Mouse (Mus musculus): Measurements from ENCODE around the gene 1500011B03Rik. TPM values are rescaled to one million over a fixed set of nuclear protein-coding genes. Genes with fewer than 3 reads are reported as not detected.

Gene 1500011B03Rik
- polyA plus RNA-seq, 1 experiment: 24.1 TPM

DNA sequence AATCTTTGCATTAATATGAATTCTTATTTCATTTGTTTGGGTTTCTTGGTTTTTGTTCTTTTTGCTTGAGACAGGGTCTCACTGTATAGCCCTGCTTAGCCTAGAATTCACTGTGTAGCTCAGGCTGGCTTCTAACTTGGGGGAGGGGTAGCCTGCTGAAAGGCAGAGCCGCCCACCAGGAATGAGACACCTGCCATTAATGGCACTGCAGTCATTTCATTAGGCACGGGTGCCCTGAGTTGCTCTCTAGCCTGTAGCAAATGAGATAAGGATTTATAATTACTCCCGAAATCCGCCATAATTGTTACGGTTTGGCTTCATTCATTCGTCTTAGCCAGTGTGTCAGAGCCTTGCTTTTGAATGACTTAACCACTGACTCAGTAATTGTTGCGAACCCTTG is 47.1 kb downstream of the 1500011B03Rik start:
- TF ChIP-seq CTCF (IDR thresholded peaks at IDR 0.05; ENCODE audit: extremely low read depth, insufficient read depth, insufficient read length, insufficient replicate concordance) (no peak), POLR2A (IDR thresholded peaks at IDR 0.05; ENCODE audit: low read depth, low read length) (no peak)
- no peaks in the 10 kb centered on the region for H3K36me3 ChIP-seq (ENCODE audit: control insufficient read depth, insufficient read depth, low read length)
- peaks cover 32% of the 10 kb centered on the region; the same call in 1 of the 2 replicates for H3K4me1 ChIP-seq (ENCODE audit: control insufficient read depth, insufficient read depth, insufficient read length)
- H3K27me3 ChIP-seq (ENCODE audit: control insufficient read depth, insufficient read depth, low read length): no peaks in the 10 kb centered on the region
- DNase-seq (ENCODE audit: low read depth in 1 of 2, low spot score in 2 of 2): no peak
- WGBS: 39% methylated on average over 7 of the region's 7 CpGs
- H3K27ac ChIP-seq (ENCODE audit: insufficient read depth, low read length): no peak overlapping the region
- H3K4me3 ChIP-seq (ENCODE audit: extremely low read depth, insufficient read depth, insufficient read length): peak overlapping the region; percentile 33; the same call in 1 of the 2 replicates

DNA sequence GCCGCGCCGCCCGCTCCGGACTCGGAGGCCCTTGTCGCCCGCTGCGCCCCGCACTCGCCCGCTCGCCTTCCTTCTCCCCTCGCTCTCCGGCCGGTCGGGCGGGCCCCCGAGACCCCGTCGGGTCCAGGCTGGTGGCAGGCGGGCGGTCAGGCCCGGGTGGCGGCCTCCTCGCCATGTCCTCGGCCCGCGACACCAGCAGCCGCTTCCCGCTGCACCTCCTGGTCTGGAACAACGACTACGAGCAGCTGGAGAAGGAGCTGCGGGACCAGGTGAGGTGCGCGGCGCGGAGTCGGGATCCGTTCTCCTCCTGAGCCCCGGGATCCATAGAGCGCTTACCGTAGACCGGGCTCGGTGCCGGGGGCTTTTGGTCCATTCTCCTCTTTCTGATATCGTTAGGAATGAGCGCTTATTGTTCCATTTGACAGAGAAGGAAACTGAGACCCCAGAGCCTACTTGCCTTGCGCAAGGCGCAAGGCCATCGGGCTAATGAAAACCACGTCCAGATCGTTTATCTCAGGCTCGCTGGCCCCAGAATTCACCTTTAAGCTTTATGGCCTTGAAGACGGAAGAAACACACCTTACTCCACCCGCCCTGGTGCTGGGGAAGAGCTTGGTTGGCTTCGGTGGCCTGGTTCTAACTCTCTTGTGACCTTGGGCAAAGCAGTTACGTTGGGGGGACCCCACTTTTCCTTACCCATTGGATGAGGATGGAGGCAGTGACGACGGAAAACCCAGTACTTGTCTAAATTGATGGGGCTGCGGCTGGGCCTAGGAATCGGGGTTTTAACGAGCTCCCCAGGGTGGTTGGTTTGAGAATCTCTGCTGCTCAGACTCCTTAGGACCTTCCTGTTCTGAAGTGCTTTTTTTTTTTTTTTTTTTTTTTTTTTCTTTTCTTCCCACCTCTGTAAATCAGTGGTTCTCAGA is 48.0 kb downstream of the 1500011B03Rik start, which contains the start of gene Git2:
Gene Git2 (minus strand): TSS at position 462 of the 924 bp plus-strand sequence.
- DNase-seq (ENCODE audit: low read depth in 1 of 2, low spot score in 2 of 2): no peak
- under 1% methylated on average over 52 of the region's 63 CpGs for WGBS
- no peaks in the 10 kb centered on the region for H3K27me3 ChIP-seq (ENCODE audit: control insufficient read depth, insufficient read depth, low read length)
- TF ChIP-seq POLR2A (IDR thresholded peaks at IDR 0.05; ENCODE audit: low read depth, low read length) (no peak), CTCF (IDR thresholded peaks at IDR 0.05; ENCODE audit: extremely low read depth, insufficient read depth, insufficient read length, insufficient replicate concordance) (no peak)
- H3K27ac ChIP-seq (ENCODE audit: insufficient read depth, low read length): peak within 1 kb of the TSS; percentile 98
- H3K4me3 ChIP-seq (ENCODE audit: extremely low read depth, insufficient read depth, insufficient read length): peak within 1 kb of the TSS; percentile 91
- no peaks in the 10 kb centered on the region for H3K36me3 ChIP-seq (ENCODE audit: control insufficient read depth, insufficient read depth, low read length)
- H3K4me1 ChIP-seq (ENCODE audit: control insufficient read depth, insufficient read depth, insufficient read length): peaks cover 27% of the 10 kb centered on the region; the same call in 1 of the 2 replicates

DNA sequence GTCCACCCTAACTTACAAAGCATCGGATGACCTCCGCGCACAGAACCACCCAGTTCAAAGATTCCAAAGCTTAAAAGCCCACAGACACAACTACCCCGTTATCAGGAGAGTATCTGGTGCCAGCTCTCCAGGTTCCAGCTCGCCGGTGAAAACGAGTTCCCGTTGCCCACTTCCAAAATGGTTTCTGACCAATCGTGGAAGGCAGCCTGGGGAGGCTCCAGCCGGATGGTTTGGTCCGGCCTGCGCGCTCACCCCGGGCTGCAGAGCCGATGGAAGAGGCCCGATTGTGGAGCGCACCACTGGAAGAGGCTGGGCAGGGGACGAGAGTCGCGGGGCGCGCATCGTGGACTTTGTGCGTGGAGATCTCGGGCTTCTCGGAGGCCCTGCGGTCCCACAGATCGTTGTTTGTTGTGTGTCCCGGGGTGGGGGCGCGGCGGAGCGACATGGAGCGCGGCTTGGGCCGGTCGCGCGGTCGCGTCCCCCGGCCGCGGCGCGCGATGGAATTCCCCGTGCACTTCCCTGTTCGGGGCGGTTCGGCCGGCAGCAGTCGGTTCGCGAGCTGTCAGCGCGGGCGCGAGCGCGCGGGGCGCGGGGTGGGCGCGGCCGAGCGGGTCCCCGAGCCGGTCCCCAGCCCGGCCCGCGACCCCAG is 48.7 kb downstream of the 1500011B03Rik start, which contains the start of gene Ankrd13a:
Gene Ankrd13a (plus strand): TSS at position 275 of the 649 bp plus-strand sequence.
- no peak for TF ChIP-seq CTCF (IDR thresholded peaks at IDR 0.05; ENCODE audit: extremely low read depth, insufficient read depth, insufficient read length, insufficient replicate concordance)
- peak; percentile 76 for TF ChIP-seq POLR2A (IDR thresholded peaks at IDR 0.05; ENCODE audit: low read depth, low read length)
- Histone ChIP-seq H3K4me1 (ENCODE audit: control insufficient read depth, insufficient read depth, insufficient read length) (peaks cover 30% of the 10 kb centered on the region; the same call in 1 of the 2 replicates), H3K4me3 (ENCODE audit: extremely low read depth, insufficient read depth, insufficient read length) (peak within 1 kb of the TSS; percentile 91), H3K27ac (ENCODE audit: insufficient read depth, low read length) (peak within 1 kb of the TSS; percentile 98), H3K27me3 (ENCODE audit: control insufficient read depth, insufficient read depth, low read length) (no peaks in the 10 kb centered on the region), H3K36me3 (ENCODE audit: control insufficient read depth, insufficient read depth, low read length) (no peaks in the 10 kb centered on the region)
- DNase-seq (ENCODE audit: low read depth in 1 of 2, low spot score in 2 of 2): peak; percentile 83 to 87
- under 1% methylated on average over 61 of the region's 73 CpGs for WGBS

DNA sequence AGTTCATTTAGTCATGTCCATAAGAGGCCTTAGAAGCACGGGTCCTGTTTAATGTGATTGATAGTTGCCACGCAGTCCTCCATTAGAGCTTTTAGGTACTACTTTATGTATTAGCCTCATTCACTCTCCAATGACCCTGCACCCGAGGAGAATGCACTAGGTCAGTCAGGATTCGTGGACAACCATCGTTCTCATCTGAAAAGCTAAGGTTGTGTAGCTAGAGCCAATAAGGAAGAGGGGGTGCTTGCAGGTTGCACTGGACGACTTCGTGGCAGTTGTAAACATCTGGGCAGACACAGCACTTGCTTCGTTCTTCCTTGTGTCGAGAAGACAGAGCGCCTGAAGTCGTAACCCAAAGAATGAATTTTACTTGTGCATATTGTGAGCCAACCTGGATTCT is 49.5 kb downstream of the 1500011B03Rik start:
- Histone ChIP-seq H3K36me3 (ENCODE audit: control insufficient read depth, insufficient read depth, low read length) (no peaks in the 10 kb centered on the region), H3K4me1 (ENCODE audit: control insufficient read depth, insufficient read depth, insufficient read length) (peaks cover 25% of the 10 kb centered on the region; the same call in 1 of the 2 replicates), H3K27me3 (ENCODE audit: control insufficient read depth, insufficient read depth, low read length) (no peaks in the 10 kb centered on the region), H3K4me3 (ENCODE audit: extremely low read depth, insufficient read depth, insufficient read length) (peak overlapping the region; percentile 91), H3K27ac (ENCODE audit: insufficient read depth, low read length) (peak overlapping the region; percentile 98)
- TF ChIP-seq POLR2A (IDR thresholded peaks at IDR 0.05; ENCODE audit: low read depth, low read length): no peak
- no peak for TF ChIP-seq CTCF (IDR thresholded peaks at IDR 0.05; ENCODE audit: extremely low read depth, insufficient read depth, insufficient read length, insufficient replicate concordance)
- DNase-seq (ENCODE audit: low read depth in 1 of 2, low spot score in 2 of 2): no peak
- WGBS: under 1% methylated on average over 11 of the region's 11 CpGs

DNA sequence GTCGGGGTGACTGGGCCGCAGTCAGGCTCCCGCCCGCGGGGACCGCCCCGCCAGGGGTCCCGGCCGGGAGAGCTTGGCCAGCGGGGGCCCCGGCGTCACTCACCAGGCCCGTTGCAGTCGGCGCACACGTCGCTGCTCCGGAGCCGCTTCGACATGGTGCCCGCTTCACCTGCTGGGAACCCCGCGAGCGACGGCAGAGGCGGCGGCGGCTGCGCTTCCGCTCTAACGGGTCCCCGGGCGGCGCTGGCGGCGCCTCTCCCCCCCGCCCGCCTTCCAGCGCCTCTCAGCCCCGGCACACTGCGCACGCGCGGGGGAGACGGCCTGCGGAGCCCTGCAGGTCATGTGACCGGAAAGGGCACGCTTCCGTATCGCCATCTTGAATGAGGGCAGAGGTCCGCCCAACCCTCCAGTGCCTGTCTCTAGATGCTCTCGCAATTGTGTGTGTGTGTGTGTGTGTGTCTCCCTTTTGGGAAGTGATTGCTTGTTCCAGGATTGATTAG is 50.0 kb downstream of the 1500011B03Rik start:
- WGBS: under 1% methylated on average over 50 of the region's 52 CpGs
- H3K27ac ChIP-seq (ENCODE audit: insufficient read depth, low read length): peak overlapping the region; percentile 98
- H3K4me3 ChIP-seq (ENCODE audit: extremely low read depth, insufficient read depth, insufficient read length): peak overlapping the region; percentile 93
- DNase-seq (ENCODE audit: low read depth in 1 of 2, low spot score in 2 of 2): peak; percentile 96 to 98
- H3K4me1 ChIP-seq (ENCODE audit: control insufficient read depth, insufficient read depth, insufficient read length): peaks cover 24% of the 10 kb centered on the region; the same call in 1 of the 2 replicates
- H3K36me3 ChIP-seq (ENCODE audit: control insufficient read depth, insufficient read depth, low read length): no peaks in the 10 kb centered on the region
- no peaks in the 10 kb centered on the region for H3K27me3 ChIP-seq (ENCODE audit: control insufficient read depth, insufficient read depth, low read length)
- TF ChIP-seq POLR2A (IDR thresholded peaks at IDR 0.05; ENCODE audit: low read depth, low read length): peak; percentile 48
- no peak for TF ChIP-seq CTCF (IDR thresholded peaks at IDR 0.05; ENCODE audit: extremely low read depth, insufficient read depth, insufficient read length, insufficient replicate concordance)

DNA sequence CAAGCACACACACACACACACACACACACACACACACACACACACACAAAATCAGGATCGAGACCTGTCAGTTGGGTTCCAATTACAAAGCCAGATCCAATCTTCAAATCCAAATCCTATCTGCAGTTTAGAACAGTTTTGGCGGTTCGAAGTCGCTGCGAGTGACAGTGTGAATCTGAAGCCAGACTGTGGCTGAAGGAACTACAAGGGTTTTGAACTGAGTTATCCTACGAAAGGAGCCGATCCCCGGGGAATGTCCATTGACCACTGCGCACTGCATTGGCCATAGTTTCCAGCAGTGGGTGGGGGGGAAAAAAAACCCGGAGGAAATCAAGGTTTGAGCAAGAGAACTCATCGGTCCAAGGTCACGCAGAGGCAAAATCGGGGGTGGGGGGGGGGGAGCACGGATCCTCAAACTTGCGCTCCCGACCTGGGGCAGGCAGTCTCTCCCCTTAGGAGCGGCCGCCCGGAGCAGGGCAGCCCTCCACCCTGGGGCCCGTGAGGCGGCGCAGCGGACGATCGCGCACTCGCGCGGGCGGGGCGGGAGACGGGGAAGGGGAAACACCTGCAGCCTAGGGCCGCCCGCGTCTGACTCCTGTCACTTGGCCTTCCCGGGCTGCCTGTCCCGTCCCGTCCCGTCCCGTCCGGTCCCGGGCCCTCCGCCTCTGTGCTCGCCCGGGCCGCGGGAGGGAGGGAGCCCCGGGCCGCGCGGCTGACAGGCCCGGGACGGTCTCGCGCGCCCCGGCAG is 50.6 kb downstream of the 1500011B03Rik start:
- Histone ChIP-seq H3K4me3 (ENCODE audit: extremely low read depth, insufficient read depth, insufficient read length) (peak overlapping the region; percentile 93), H3K27me3 (ENCODE audit: control insufficient read depth, insufficient read depth, low read length) (no peaks in the 10 kb centered on the region), H3K27ac (ENCODE audit: insufficient read depth, low read length) (peak overlapping the region; percentile 90), H3K36me3 (ENCODE audit: control insufficient read depth, insufficient read depth, low read length) (no peaks in the 10 kb centered on the region), H3K4me1 (ENCODE audit: control insufficient read depth, insufficient read depth, insufficient read length) (peaks cover 20% of the 10 kb centered on the region; the same call in 1 of the 2 replicates)
- peak in 1 of 2 experiments; percentile 80 for DNase-seq (ENCODE audit: low read depth in 1 of 2, low spot score in 2 of 2)
- TF ChIP-seq CTCF (IDR thresholded peaks at IDR 0.05; ENCODE audit: extremely low read depth, insufficient read depth, insufficient read length, insufficient replicate concordance): no peak
- no peak for TF ChIP-seq POLR2A (IDR thresholded peaks at IDR 0.05; ENCODE audit: low read depth, low read length)
- 1% methylated on average over 34 of the region's 57 CpGs for WGBS
